Mouse (Mus musculus) erythroblast, embryonic 14.5 days (primary cell): ENCODE measurements around the gene Olr1. TPM values are rescaled to one million over a fixed set of nuclear protein-coding genes. Genes with fewer than 3 reads are reported as not detected.
"Not testable (repeated sequence)": the region's sequence is repeated elsewhere in the genome, so short reads cannot be mapped to it uniquely, and the experiment has no call there.

Experiments
- H3K27me3 ChIP-seq: 2 replicates; pipeline ENCODE4 v1.6.1; 2012; ENCODE audit warnings: inconsistent platforms; ENCODE audit not compliant: control insufficient read depth
- H3K36me3 ChIP-seq: 2 replicates; pipeline ENCODE4 v1.6.1; 2012; ENCODE audit warnings: mild to moderate bottlenecking, inconsistent platforms; ENCODE audit not compliant: control insufficient read depth
- H3K4me1 ChIP-seq: 2 replicates; pipeline ENCODE4 v1.6.1; 2012; ENCODE audit warnings: inconsistent platforms; ENCODE audit not compliant: control insufficient read depth
- H3K4me3 ChIP-seq: replicated peaks from 2 replicates; pipeline ENCODE3; 2012; ENCODE audit warnings: moderate library complexity, mild to moderate bottlenecking, inconsistent platforms
- H3K9me3 ChIP-seq: 2 replicates; pipeline ENCODE4 v1.6.1; 2012; ENCODE audit warnings: low read length, inconsistent platforms, mixed read lengths; ENCODE audit not compliant: control insufficient read depth
- GATA1 ChIP-seq: IDR thresholded peaks from 2 replicates; pipeline ENCODE4 v1.6.1; 2012; ENCODE audit warnings: low read length, inconsistent platforms, mixed read lengths
- TAL1 ChIP-seq: IDR thresholded peaks from 3 replicates; pipeline ENCODE4 v1.6.1; 2012; ENCODE audit warnings: low read length, inconsistent platforms, mixed read lengths
- polyA plus RNA-seq: library from polyadenylated mRNA; stranded (reverse); fragments of >175 nt; gene quantifications from 2 replicates; pipeline ENCODE4 v1.2.3, GENCODE M21; 2012

The Olr1 gene
- polyA plus RNA-seq, 1 experiment, result not detected

GRCm38 (mm10) chr6:129515068-129515467 lies 8.1 kb upstream of the Olr1 start:
- TF ChIP-seq TAL1 (no peak), GATA1 (no peak)
- Histone ChIP-seq H3K36me3 (no peaks in the 10 kb centered on the region), H3K4me1 (no peaks in the 10 kb centered on the region), H3K4me3 (no peak overlapping the region), H3K9me3 (no peaks in the 10 kb centered on the region), H3K27me3 (no peaks in the 10 kb centered on the region)

- TF ChIP-seq GATA1 (no peak), TAL1 (no peak)
- no peak overlapping the region for H3K4me3 ChIP-seq
- H3K9me3 ChIP-seq, result no peaks in the 10 kb centered on the region
- no peaks in the 10 kb centered on the region for H3K36me3 ChIP-seq
- H3K27me3 ChIP-seq, result no peaks in the 10 kb centered on the region
- H3K4me1 ChIP-seq, result no peaks in the 10 kb centered on the region
These were observed 7.4 kb upstream of the Olr1 start for GRCm38 (mm10) chr6:129514376-129514775.

DNA sequence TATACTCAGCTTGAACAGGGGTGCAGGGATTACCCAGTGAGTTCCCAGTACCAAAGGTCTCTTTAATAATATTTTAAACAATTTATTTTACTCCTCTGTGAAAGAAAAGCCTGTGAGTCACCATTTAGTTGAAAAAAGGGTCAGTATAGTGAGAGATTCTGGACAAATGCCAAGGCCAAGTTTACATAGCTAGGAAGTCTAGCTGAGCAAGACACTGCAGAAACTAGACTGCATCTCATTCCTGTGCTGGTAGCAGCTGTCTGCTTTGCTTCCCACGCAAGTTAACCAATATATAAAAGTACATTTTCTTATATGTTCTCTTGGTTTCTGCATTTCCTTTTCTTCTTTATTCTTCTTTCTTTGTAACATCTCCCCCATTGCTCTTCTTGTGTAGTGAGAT lies 6.4 kb upstream of the Olr1 start:
- H3K27me3 ChIP-seq, result no peaks in the 10 kb centered on the region
- TF ChIP-seq TAL1, result no peak
- no peak for TF ChIP-seq GATA1
- no peaks in the 10 kb centered on the region for H3K9me3 ChIP-seq
- H3K4me3 ChIP-seq, result no peak overlapping the region
- no peaks in the 10 kb centered on the region for H3K36me3 ChIP-seq
- no peaks in the 10 kb centered on the region for H3K4me1 ChIP-seq

DNA sequence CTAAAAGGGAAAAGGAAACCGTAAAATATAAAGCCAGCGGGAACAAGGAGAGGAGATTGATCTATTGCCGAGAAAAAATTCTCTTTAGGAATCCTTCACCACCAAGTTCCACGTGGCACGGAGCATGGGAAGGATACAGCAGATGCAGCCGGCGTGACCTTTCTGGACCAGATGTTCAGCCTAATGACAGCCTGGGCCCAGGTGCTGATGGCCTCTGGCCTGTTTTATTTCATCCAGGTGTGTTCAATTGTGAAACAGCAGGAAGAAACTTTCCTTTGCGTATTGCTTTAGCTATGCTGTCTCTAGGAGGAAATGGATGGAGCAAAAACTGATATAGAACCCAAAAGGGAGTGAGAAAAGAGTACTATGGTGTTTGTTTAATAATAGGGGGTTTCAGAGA lies 5.9 kb upstream of the Olr1 start:
- Histone ChIP-seq H3K36me3 (no peaks in the 10 kb centered on the region), H3K9me3 (no peaks in the 10 kb centered on the region), H3K4me3 (no peak overlapping the region), H3K27me3 (no peaks in the 10 kb centered on the region), H3K4me1 (no peaks in the 10 kb centered on the region)
- TF ChIP-seq GATA1, result no peak
- TF ChIP-seq TAL1, result no peak

GRCm38 (mm10) chr6:129512367-129512766 lies 5.4 kb upstream of the Olr1 start, which contains the start of gene Tmem52b:
Gene Tmem52b, plus strand, starts transcription at chr6:129512555.
- H3K9me3 ChIP-seq, result no peaks in the 10 kb centered on the region
- H3K4me1 ChIP-seq, result no peaks in the 10 kb centered on the region
- no peak within 1 kb of the TSS for H3K4me3 ChIP-seq
- no peaks in the 10 kb centered on the region for H3K36me3 ChIP-seq
- TF ChIP-seq TAL1, result no peak
- TF ChIP-seq GATA1, result no peak
- H3K27me3 ChIP-seq, result no peaks in the 10 kb centered on the region

GRCm38 (mm10) chr6:129510120-129510911 lies 3.4 kb upstream of the Olr1 start:
- Histone ChIP-seq H3K4me1 (no peaks in the 10 kb centered on the region), H3K4me3 (no peak overlapping the region), H3K36me3 (no peaks in the 10 kb centered on the region), H3K9me3 (no peaks in the 10 kb centered on the region), H3K27me3 (no peaks in the 10 kb centered on the region)
- TF ChIP-seq TAL1, result no peak
- TF ChIP-seq GATA1, result no peak

- Histone ChIP-seq H3K4me3 (no peak overlapping the region), H3K9me3 (no peaks in the 10 kb centered on the region), H3K27me3 (no peaks in the 10 kb centered on the region), H3K4me1 (no peaks in the 10 kb centered on the region), H3K36me3 (no peaks in the 10 kb centered on the region)
- TF ChIP-seq GATA1, result no peak
- no peak for TF ChIP-seq TAL1
These were observed 3.5 kb downstream of the Olr1 start for GRCm38 (mm10) chr6:129503471-129503870.

DNA sequence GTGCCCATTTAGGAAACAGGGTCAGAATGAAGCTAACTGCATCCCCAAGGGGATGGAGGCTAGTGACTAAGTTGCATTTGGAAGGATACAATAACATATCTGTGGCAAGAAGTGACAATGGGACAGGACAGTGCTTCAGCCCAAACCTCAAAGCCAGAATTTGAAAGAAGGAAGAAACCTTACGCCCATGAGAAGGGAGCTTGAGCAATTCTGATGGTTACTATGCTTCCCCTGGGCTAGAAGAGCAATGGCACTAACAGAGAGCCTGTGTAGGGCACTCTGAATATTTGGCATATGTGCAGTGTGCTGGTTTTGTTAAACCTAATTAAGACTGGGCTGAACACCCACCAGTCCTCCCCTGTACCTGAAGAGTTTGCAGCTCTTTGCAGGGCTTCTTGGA lies 7.4 kb downstream of the Olr1 start:
- not testable (repeated sequence) for H3K36me3 ChIP-seq, H3K4me1 ChIP-seq, H3K9me3 ChIP-seq, H3K4me3 ChIP-seq, H3K27me3 ChIP-seq

DNA sequence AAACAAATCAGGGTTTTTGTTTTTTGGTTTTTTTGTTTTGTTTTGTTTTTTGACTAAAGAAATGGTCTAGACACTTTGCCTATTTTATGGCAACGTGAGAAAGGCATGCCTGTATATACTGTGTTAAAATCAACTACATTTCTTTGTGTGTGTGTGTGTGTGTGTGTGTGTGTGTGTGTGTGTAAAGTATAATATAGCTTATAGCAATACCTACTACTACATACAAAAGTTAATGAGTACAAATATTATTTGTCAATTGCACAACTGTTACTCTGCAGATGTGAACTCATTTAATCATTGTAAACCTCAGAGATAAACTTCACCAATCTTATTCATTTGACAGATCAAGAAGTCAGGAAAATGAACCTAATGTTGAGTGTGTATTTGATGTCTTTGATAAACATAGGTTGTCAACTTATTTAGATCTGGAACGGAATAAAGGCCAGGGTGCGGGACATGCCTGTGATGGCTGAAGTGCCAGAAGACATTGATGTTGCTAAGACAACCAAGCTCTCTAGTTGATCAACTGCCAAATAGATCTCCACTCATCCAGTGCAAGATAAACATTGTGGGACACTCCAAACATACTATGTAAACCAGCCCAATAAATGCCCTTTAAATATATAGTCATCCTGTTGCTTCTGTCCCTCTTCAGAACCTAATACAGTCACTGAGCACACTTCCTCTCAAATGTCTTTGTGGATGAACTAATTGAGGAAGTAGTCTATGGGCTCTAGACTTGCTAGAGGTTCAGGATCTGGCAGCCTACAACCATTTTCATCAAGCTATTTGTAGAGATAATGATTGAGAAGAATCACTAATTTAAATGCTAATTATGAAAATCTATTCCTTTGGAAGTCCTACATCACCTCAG lies 9.4 kb downstream of the Olr1 start:
- no peak for TF ChIP-seq GATA1
- TF ChIP-seq TAL1, result no peak
- no peaks in the 10 kb centered on the region for H3K9me3 ChIP-seq
- H3K4me3 ChIP-seq, result no peak overlapping the region
- H3K27me3 ChIP-seq, result no peaks in the 10 kb centered on the region
- H3K36me3 ChIP-seq, result no peaks in the 10 kb centered on the region
- H3K4me1 ChIP-seq, result no peaks in the 10 kb centered on the region
